Mouse (Mus musculus): ENCODE measurements around the gene Nostrin. TPM values are rescaled to one million over a fixed set of nuclear protein-coding genes. Genes with fewer than 3 reads are reported as not detected.

Nostrin gene
- total and polyA plus RNA-seq, 3 experiments = 0.24 to 2.5 (median 0.29) TPM

DNA sequence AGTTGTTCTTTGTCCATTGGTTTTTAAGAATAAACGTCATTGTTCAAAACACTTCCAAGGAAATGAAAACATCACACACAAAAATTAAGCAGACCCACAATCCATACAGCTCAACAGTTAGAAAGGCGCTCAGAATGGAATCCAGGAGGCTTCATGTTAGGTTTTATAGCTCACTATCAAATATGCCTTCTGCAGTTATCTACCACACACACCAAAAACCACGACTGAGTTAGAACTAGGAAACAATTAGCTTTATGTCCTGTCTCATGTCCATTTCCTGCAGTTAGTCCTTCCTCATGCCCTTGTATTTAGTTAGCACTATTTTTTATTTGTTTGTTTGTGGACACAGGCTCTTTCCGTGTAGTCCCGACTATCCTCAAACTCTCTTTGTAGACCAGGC is 55.5 kb downstream of the Nostrin start:
- H3K36me3 ChIP-seq (replicated peaks in 1 of 2; ENCODE audit: control insufficient read depth in 1 of 2, insufficient read depth in 1 of 2, low read length in 1 of 2) = peaks cover 14 to 63% of the 10 kb centered on the region in 2 experiments
- H3K4me3 ChIP-seq (replicated peaks in 1 of 3; ENCODE audit: low read depth in 2 of 3, low read length in 2 of 3, poor library complexity in 1 of 3) = no peak overlapping the region
- in situ Hi-C loops (cut with MboI; ENCODE audit: low pct_ligation_motif_present, low pct_unique_long_range_greater_than_20kb, low sequenced_read_pairs) (no loop called here), dilution Hi-C loops (cut with MboI; ENCODE audit: extremely low pct_ligation_motif_present, extremely low pct_unique_long_range_greater_than_20kb, low sequenced_read_pairs) (no loop called here)
- no peak for DNase-seq (ENCODE audit: extremely low read depth)
- no peaks in the 10 kb centered on the region for H3K27me3 ChIP-seq (replicated peaks)
- H3K9me3 ChIP-seq (replicated peaks; ENCODE audit: low read length) = no peaks in the 10 kb centered on the region
- no peak overlapping the region for H3K9ac ChIP-seq (ENCODE audit: insufficient read depth, low read depth)
- TF ChIP-seq SMC3 (IDR thresholded peaks at IDR 0.05; ENCODE audit: low read depth, low read length) (no peak), MEF2A (IDR thresholded peaks at IDR 0.05; ENCODE audit: borderline replicate concordance, low read depth, low read length) (no peak), NELFE (IDR thresholded peaks at IDR 0.05; ENCODE audit: low read depth, low read length) (no peak), POLR2A (IDR thresholded peaks at IDR 0.05; ENCODE audit: low read depth, low read length) (no peak), EP300 (IDR thresholded peaks at IDR 0.05; ENCODE audit: low read length) (no peak), RCOR1 (conservative IDR thresholded peaks at IDR 0.05; ENCODE audit: low read depth, low read length) (no peak), ZKSCAN1 (IDR thresholded peaks at IDR 0.05; ENCODE audit: borderline replicate concordance, low read depth, low read length) (no peak), POLR2AphosphoS2 (IDR thresholded peaks at IDR 0.05; ENCODE audit: low read depth, low read length) (no peak), USF1 (IDR thresholded peaks at IDR 0.05; ENCODE audit: low read depth, low read length) (no peak), ZC3H11A (IDR thresholded peaks at IDR 0.05; ENCODE audit: low read depth, low read length) (no peak), MYC (IDR thresholded peaks at IDR 0.05; ENCODE audit: low read depth, low read length) (no peak), MAFK (IDR thresholded peaks at IDR 0.05; ENCODE audit: insufficient replicate concordance, low read length) (no peak), USF2 (conservative IDR thresholded peaks at IDR 0.05; ENCODE audit: low read depth, low read length) (no peak), NRF1 (IDR thresholded peaks at IDR 0.05; ENCODE audit: low read depth, low read length) (no peak), MAX (IDR thresholded peaks at IDR 0.05; ENCODE audit: low read length) (no peak), CHD1 (IDR thresholded peaks at IDR 0.05; ENCODE audit: low read depth, low read length) (no peak), HCFC1 (IDR thresholded peaks at IDR 0.05; ENCODE audit: low read depth, low read length) (no peak), PAX5 (IDR thresholded peaks at IDR 0.05; ENCODE audit: low read length) (no peak), RAD21 (IDR thresholded peaks at IDR 0.05; ENCODE audit: low read depth, low read length) (no peak), MXI1 (IDR thresholded peaks at IDR 0.05; ENCODE audit: low read depth, low read length) (no peak)
- no peaks in the 10 kb centered on the region for H3K4me1 ChIP-seq (ENCODE audit: control insufficient read depth in 1 of 2, insufficient read depth in 2 of 2)
- no peak overlapping the region for H3K4me2 ChIP-seq (ENCODE audit: insufficient read depth, low read depth, poor library complexity, severe bottlenecking)
- H3K79me2 ChIP-seq (replicated peaks; ENCODE audit: control insufficient read depth, extremely low read depth, insufficient read depth, poor library complexity, severe bottlenecking) = no peaks in the 10 kb centered on the region
- H3K27ac ChIP-seq (ENCODE audit: insufficient read depth, low read depth) = no peak overlapping the region

DNA sequence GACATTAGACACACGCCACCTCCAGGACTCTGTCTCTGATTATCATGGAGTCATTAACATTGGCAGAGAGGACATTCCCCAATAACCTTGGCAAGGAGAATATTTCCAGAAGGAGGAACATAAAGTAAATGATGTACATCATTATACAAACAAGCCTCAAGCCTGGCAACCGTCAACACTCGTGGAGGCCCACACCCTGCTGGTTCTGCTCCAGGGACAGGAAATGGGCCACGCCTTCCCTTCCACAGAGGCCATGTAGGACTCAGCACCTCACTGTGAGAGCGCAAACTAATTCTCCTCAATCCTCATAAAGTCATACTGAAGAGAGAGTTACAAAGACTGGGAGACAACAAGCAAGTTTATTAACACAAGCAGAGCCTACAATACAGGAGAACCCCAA is 58.0 kb downstream of the Nostrin start:
- dilution Hi-C loops (cut with MboI; ENCODE audit: extremely low pct_ligation_motif_present, extremely low pct_unique_long_range_greater_than_20kb, low sequenced_read_pairs) (no loop called here), in situ Hi-C loops (cut with MboI; ENCODE audit: low pct_ligation_motif_present, low pct_unique_long_range_greater_than_20kb, low sequenced_read_pairs) (no loop called here)
- Histone ChIP-seq H3K79me2 (replicated peaks; ENCODE audit: control insufficient read depth, extremely low read depth, insufficient read depth, poor library complexity, severe bottlenecking) (no peaks in the 10 kb centered on the region), H3K27ac (ENCODE audit: insufficient read depth, low read depth) (no peak overlapping the region), H3K36me3 (replicated peaks in 1 of 2; ENCODE audit: control insufficient read depth in 1 of 2, insufficient read depth in 1 of 2, low read length in 1 of 2) (peaks cover 26 to 68% of the 10 kb centered on the region in 2 experiments), H3K9me3 (replicated peaks; ENCODE audit: low read length) (no peaks in the 10 kb centered on the region), H3K4me1 (ENCODE audit: control insufficient read depth in 1 of 2, insufficient read depth in 2 of 2) (no peaks in the 10 kb centered on the region), H3K4me2 (ENCODE audit: insufficient read depth, low read depth, poor library complexity, severe bottlenecking) (no peak overlapping the region), H3K4me3 (replicated peaks in 1 of 3; ENCODE audit: low read depth in 2 of 3, low read length in 2 of 3, poor library complexity in 1 of 3) (no peak overlapping the region), H3K27me3 (replicated peaks) (no peaks in the 10 kb centered on the region), H3K9ac (ENCODE audit: insufficient read depth, low read depth) (no peak overlapping the region)
- TF ChIP-seq IRF4 (IDR thresholded peaks at IDR 0.05; ENCODE audit: low read depth, low read length) (no peak), ZC3H11A (IDR thresholded peaks at IDR 0.05; ENCODE audit: low read depth, low read length) (no peak)
- DNase-seq (ENCODE audit: extremely low read depth) = no peak

Data from CH12.LX (cell line).